Mouse (Mus musculus) inflammation-experienced regulatory T-cells, adult 16 weeks (primary cell): ENCODE data around the gene Suz12. TPM values are rescaled to one million over a fixed set of nuclear protein-coding genes. Genes with fewer than 3 reads are reported as not detected.

Experiments used
- polyA plus RNA-seq: library from polyadenylated mRNA; unstranded; fragments of 100-300 nt; shearing (Covaris generic); gene quantifications from one replicate; pipeline ENCODE4 v1.2.1, GENCODE M21; 2017

Gene Suz12
- polyA plus RNA-seq, result 11.4 TPM

DNA sequence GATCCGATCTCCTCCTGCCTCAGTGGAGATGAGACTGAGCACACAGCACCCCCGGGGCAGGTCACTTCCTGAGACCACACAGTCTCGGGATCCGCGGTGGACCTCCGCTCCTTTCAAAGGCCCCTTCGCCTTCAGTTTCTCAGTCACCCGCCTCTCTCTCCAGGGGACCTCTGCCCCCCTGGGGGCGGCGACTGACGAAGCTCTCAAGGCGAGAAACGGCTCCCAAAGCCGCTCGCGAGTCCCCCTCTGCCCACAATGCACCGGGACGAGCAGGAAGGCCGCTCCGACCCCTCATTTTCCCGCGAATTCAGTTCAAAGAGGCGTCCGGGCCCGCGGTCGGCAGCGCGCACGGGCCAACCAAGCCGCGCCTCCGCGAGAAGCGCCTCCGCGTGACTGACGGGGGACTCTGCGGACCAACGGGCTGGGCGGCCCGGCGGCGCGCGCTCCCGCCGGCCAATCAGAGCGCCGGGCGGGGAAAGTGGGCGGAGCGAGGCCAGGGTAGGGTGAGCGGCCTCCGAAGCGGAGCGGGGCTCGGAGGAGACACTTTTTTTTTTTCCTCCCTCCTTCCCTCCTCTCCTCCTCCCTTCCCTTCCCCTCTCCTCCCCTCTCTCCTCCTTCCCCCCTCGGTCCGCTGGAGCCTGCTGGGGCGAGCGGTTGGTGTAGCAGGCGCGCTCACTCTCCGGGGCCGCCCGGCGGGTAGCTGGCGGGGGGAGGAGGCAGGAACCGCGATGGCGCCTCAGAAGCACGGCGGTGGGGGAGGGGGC, at the start of gene Suz12:
TSS of gene Suz12 (plus strand) at position 515 of the 764 bp plus-strand sequence.

GRCm38 (mm10) chr11:79962125-79962876, 30.6 kb upstream of the Suz12 start, which contains the start of gene Utp6:
Gene Utp6, minus strand, starts transcription at chr11:79962390.

GRCm38 (mm10) chr11:80080826-80081728, 88.2 kb downstream of the Suz12 start, which contains the start of gene Crlf3:
Gene Crlf3, minus strand, starts transcription at chr11:80080991.

Other genes with a start within 250 kb of the Suz12 start
- gene Utp6, start 30.7 kb upstream of the Suz12 start, polyA plus RNA-seq, result 67.4 TPM
- gene Crlf3, start 87.9 kb downstream of the Suz12 start, polyA plus RNA-seq, result 400 TPM
- 5.9 TPM for gene Atad5, start 96.3 kb downstream of the Suz12 start, polyA plus RNA-seq
- gene Tefm, start 149.1 kb downstream of the Suz12 start, polyA plus RNA-seq, result 26.4 TPM
- 0.22 TPM for gene Adap2, start 161.0 kb downstream of the Suz12 start, polyA plus RNA-seq
- 21.4 TPM for gene Rnf135, start 190.7 kb downstream of the Suz12 start, polyA plus RNA-seq
- gene Rhot1, start 215.9 kb downstream of the Suz12 start, polyA plus RNA-seq, result 34.8 TPM